Mouse (Mus musculus) limb, embryonic 15.5 days (tissue): ENCODE results near the gene Hes6. TPM values are rescaled to one million over a fixed set of nuclear protein-coding genes. Genes with fewer than 3 reads are reported as not detected.

Experiments used
- ATAC-seq: fragments of 200-750 bp; cut with Nextera tagmentation; 2 replicates; pipeline ENCODE4 v1.8.0; 2017; ENCODE audit warnings: low read depth, moderate TSS enrichment; ENCODE audit not compliant: insufficient number of reproducible peaks, low FRiP score, low TSS enrichment
- H3K27ac ChIP-seq: fragments of 300-500 bp; sonication (generic); 2 replicates; pipeline ENCODE4 v1.5.1; 2015; ENCODE audit warnings: moderate library complexity, mild to moderate bottlenecking, inconsistent platforms
- H3K27me3 ChIP-seq: fragments of 300-500 bp; sonication (generic); 2 replicates; pipeline ENCODE4 v1.6.1; 2015; ENCODE audit warnings: inconsistent platforms
- H3K36me3 ChIP-seq: fragments of 300-500 bp; sonication (generic); 2 replicates; pipeline ENCODE4 v1.6.1; 2015; ENCODE audit warnings: inconsistent platforms
- H3K4me1 ChIP-seq: fragments of 300-500 bp; sonication (generic); 2 replicates; pipeline ENCODE4 v1.6.1; 2015; ENCODE audit warnings: inconsistent platforms
- H3K4me2 ChIP-seq: fragments of 300-500 bp; sonication (generic); 2 replicates; pipeline ENCODE4 v1.6.1; 2015; ENCODE audit warnings: mild to moderate bottlenecking, inconsistent platforms
- H3K4me3 ChIP-seq: fragments of 300-500 bp; sonication (generic); 2 replicates; pipeline ENCODE4 v1.5.1; 2015; ENCODE audit warnings: mild to moderate bottlenecking, inconsistent platforms
- H3K9ac ChIP-seq: fragments of 300-500 bp; sonication (generic); 2 replicates; pipeline ENCODE4 v1.6.1; 2015; ENCODE audit warnings: inconsistent platforms
- H3K9me3 ChIP-seq: fragments of 300-500 bp; sonication (generic); 2 replicates; pipeline ENCODE4 v1.6.1; 2016; ENCODE audit warnings: inconsistent platforms
- WGBS: fragments of 180-500 bp; shearing (Covaris S2); methylation state at CpG from one replicate; pipeline ENCODE4 v1.1.7; 2015; 5-methylcytosine and 5-hydroxymethylcytosine counted together
- polyA plus RNA-seq: library from polyadenylated mRNA; unstranded; fragments of >200 nt; fragmentation: Nextera tagmentation; extraction: Ambion mirVana; gene quantifications from 2 replicates; pipeline ENCODE4 v1.2.1, GENCODE M21; 2015

The Hes6 gene
- polyA plus RNA-seq, 1 experiment from 2014 or later, result 73.6 TPM

- Histone ChIP-seq H3K4me1 (peaks cover 17% of the 10 kb centered on the region), H3K4me2 (no peak overlapping the region), H3K4me3 (no peak overlapping the region), H3K9me3 (no peaks in the 10 kb centered on the region), H3K36me3 (peaks cover 35% of the 10 kb centered on the region), H3K27ac (peak overlapping the region; percentile 81; the same call in 1 of the 2 replicates), H3K9ac (no peak overlapping the region), H3K27me3 (no peaks in the 10 kb centered on the region)
- no peak for ATAC-seq
- 86% methylated on average over 3 of the region's 3 CpGs for WGBS
Measured at GRCm38 (mm10) chr1:91437083-91437400, 23.2 kb upstream of the Hes6 start.

- Histone ChIP-seq H3K9me3 (no peaks in the 10 kb centered on the region), H3K4me2 (no peak overlapping the region), H3K9ac (no peak overlapping the region), H3K4me1 (peaks cover 17% of the 10 kb centered on the region), H3K27ac (peak overlapping the region; percentile 81), H3K27me3 (no peaks in the 10 kb centered on the region), H3K4me3 (no peak overlapping the region), H3K36me3 (peaks cover 31% of the 10 kb centered on the region)
- 42% methylated on average over 6 of the region's 6 CpGs for WGBS
- ATAC-seq, result peak; percentile 54
Measured at GRCm38 (mm10) chr1:91436380-91437082, 22.7 kb upstream of the Hes6 start.

GRCm38 (mm10) chr1:91435606-91436130, 21.8 kb upstream of the Hes6 start:
- H3K36me3 ChIP-seq, result peaks cover 33% of the 10 kb centered on the region
- peaks cover 17% of the 10 kb centered on the region for H3K4me1 ChIP-seq
- 82% methylated on average over 13 of the region's 13 CpGs for WGBS
- no peak overlapping the region for H3K4me2 ChIP-seq
- H3K27ac ChIP-seq, result peak overlapping the region; percentile 81
- no peaks in the 10 kb centered on the region for H3K9me3 ChIP-seq
- no peak overlapping the region for H3K4me3 ChIP-seq
- no peak overlapping the region for H3K9ac ChIP-seq
- no peak for ATAC-seq
- H3K27me3 ChIP-seq, result no peaks in the 10 kb centered on the region

- Histone ChIP-seq H3K9ac (no peak overlapping the region), H3K4me2 (no peak overlapping the region), H3K27me3 (no peaks in the 10 kb centered on the region), H3K9me3 (no peaks in the 10 kb centered on the region), H3K4me1 (peaks cover 17% of the 10 kb centered on the region), H3K27ac (no peak overlapping the region), H3K36me3 (peaks cover 35% of the 10 kb centered on the region), H3K4me3 (no peak overlapping the region)
- ATAC-seq, result no peak
- WGBS, result 94% methylated on average over 8 of the region's 8 CpGs
Measured at GRCm38 (mm10) chr1:91434905-91435304, 21.1 kb upstream of the Hes6 start.

- H3K4me3 ChIP-seq, result no peak overlapping the region
- H3K27me3 ChIP-seq, result no peaks in the 10 kb centered on the region
- H3K9me3 ChIP-seq, result no peaks in the 10 kb centered on the region
- no peak overlapping the region for H3K27ac ChIP-seq
- 67% methylated on average over 7 of the region's 7 CpGs for WGBS
- H3K9ac ChIP-seq, result no peak overlapping the region
- H3K4me2 ChIP-seq, result no peak overlapping the region
- peaks cover 34% of the 10 kb centered on the region for H3K36me3 ChIP-seq
- H3K4me1 ChIP-seq, result peaks cover 5% of the 10 kb centered on the region
- no peak for ATAC-seq
Measured at GRCm38 (mm10) chr1:91430761-91431160, 16.9 kb upstream of the Hes6 start.

- Histone ChIP-seq H3K4me3 (no peak overlapping the region), H3K9me3 (no peaks in the 10 kb centered on the region), H3K4me1 (0 out of 2 replicates have a peak, but pooled peaks cover 3% of the 10 kb centered on the region), H3K27ac (no peak overlapping the region), H3K27me3 (no peaks in the 10 kb centered on the region), H3K9ac (no peak overlapping the region), H3K36me3 (peaks cover 30% of the 10 kb centered on the region), H3K4me2 (no peak overlapping the region)
- ATAC-seq, result no peak
- WGBS, result 91% methylated on average over 10 of the region's 10 CpGs
Measured at GRCm38 (mm10) chr1:91429212-91429611, 15.4 kb upstream of the Hes6 start.

GRCm38 (mm10) chr1:91428614-91429013, 14.8 kb upstream of the Hes6 start:
- WGBS, result 36% methylated on average over 4 of the region's 4 CpGs
- no peaks in the 10 kb centered on the region for H3K9me3 ChIP-seq
- no peak overlapping the region for H3K4me3 ChIP-seq
- H3K4me2 ChIP-seq, result no peak overlapping the region
- H3K9ac ChIP-seq, result no peak overlapping the region
- H3K27ac ChIP-seq, result no peak overlapping the region
- H3K36me3 ChIP-seq, result peaks cover 30% of the 10 kb centered on the region
- peaks cover 9% of the 10 kb centered on the region for H3K4me1 ChIP-seq
- no peak for ATAC-seq
- no peaks in the 10 kb centered on the region for H3K27me3 ChIP-seq

- H3K4me1 ChIP-seq, result peaks cover 12% of the 10 kb centered on the region
- no peak overlapping the region for H3K27ac ChIP-seq
- WGBS, result 78% methylated on average over 9 of the region's 9 CpGs
- no peaks in the 10 kb centered on the region for H3K9me3 ChIP-seq
- H3K36me3 ChIP-seq, result peaks cover 19% of the 10 kb centered on the region
- no peak overlapping the region for H3K4me3 ChIP-seq
- H3K27me3 ChIP-seq, result no peaks in the 10 kb centered on the region
- H3K9ac ChIP-seq, result no peak overlapping the region
- no peak overlapping the region for H3K4me2 ChIP-seq
- ATAC-seq, result no peak
Measured at GRCm38 (mm10) chr1:91426397-91426796, 12.6 kb upstream of the Hes6 start.

- no peak overlapping the region for H3K9ac ChIP-seq
- H3K4me1 ChIP-seq, result peaks cover 12% of the 10 kb centered on the region
- no peak overlapping the region for H3K4me2 ChIP-seq
- peaks cover 30% of the 10 kb centered on the region for H3K36me3 ChIP-seq
- H3K4me3 ChIP-seq, result no peak overlapping the region
- WGBS, result 91% methylated on average over 8 of the region's 8 CpGs
- H3K27ac ChIP-seq, result no peak overlapping the region
- no peaks in the 10 kb centered on the region for H3K9me3 ChIP-seq
- no peak for ATAC-seq
- no peaks in the 10 kb centered on the region for H3K27me3 ChIP-seq
Measured at GRCm38 (mm10) chr1:91420601-91421065, 6.8 kb upstream of the Hes6 start.

- Histone ChIP-seq H3K4me2 (no peak overlapping the region), H3K27me3 (no peaks in the 10 kb centered on the region), H3K4me3 (no peak overlapping the region), H3K36me3 (peaks cover 30% of the 10 kb centered on the region), H3K9ac (no peak overlapping the region), H3K27ac (no peak overlapping the region), H3K9me3 (no peaks in the 10 kb centered on the region), H3K4me1 (peaks cover 17% of the 10 kb centered on the region)
- WGBS, result 62% methylated on average over 10 of the region's 10 CpGs
- ATAC-seq, result no peak
Measured at GRCm38 (mm10) chr1:91419862-91420600, 6.2 kb upstream of the Hes6 start.

- H3K9me3 ChIP-seq, result no peaks in the 10 kb centered on the region
- no peaks in the 10 kb centered on the region for H3K27me3 ChIP-seq
- no peak for ATAC-seq
- no peak overlapping the region for H3K9ac ChIP-seq
- peaks cover 23% of the 10 kb centered on the region for H3K4me1 ChIP-seq
- WGBS, result 33% methylated on average over 1 of the region's 1 CpGs
- H3K4me3 ChIP-seq, result no peak overlapping the region
- no peak overlapping the region for H3K4me2 ChIP-seq
- peaks cover 27% of the 10 kb centered on the region for H3K36me3 ChIP-seq
- H3K27ac ChIP-seq, result no peak overlapping the region
Measured at GRCm38 (mm10) chr1:91417991-91418390, 4.2 kb upstream of the Hes6 start.

- Histone ChIP-seq H3K27ac (peak overlapping the region; percentile 89; the same call in 1 of the 2 replicates), H3K9ac (no peak overlapping the region), H3K4me2 (no peak overlapping the region), H3K4me3 (no peak overlapping the region), H3K9me3 (no peaks in the 10 kb centered on the region), H3K27me3 (no peaks in the 10 kb centered on the region), H3K4me1 (peaks cover 39% of the 10 kb centered on the region), H3K36me3 (peaks cover 22% of the 10 kb centered on the region)
- WGBS, result 60% methylated on average over 5 of the region's 5 CpGs
- ATAC-seq, result no peak
Measured at GRCm38 (mm10) chr1:91415311-91415710, 1.5 kb upstream of the Hes6 start.
